Mouse (Mus musculus) heart, embryonic 15.5 days (tissue): Measurements from ENCODE around the gene Tecta. TPM values are rescaled to one million over a fixed set of nuclear protein-coding genes. Genes with fewer than 3 reads are reported as not detected.

ENCODE experiments used
- ATAC-seq: fragments of 200-750 bp; cut with Nextera tagmentation; replicated peaks from 2 replicates; pipeline ENCODE4 v1.8.0; 2017; ENCODE audit warnings: low read depth, moderate TSS enrichment; ENCODE audit not compliant: insufficient number of reproducible peaks, insufficient read depth, low FRiP score
- H3K27ac ChIP-seq: fragments of 300-500 bp; sonication (generic); 2 replicates; pipeline ENCODE4 v1.5.1; 2015; ENCODE audit warnings: mild to moderate bottlenecking, inconsistent platforms
- H3K27me3 ChIP-seq: fragments of 300-500 bp; sonication (generic); 2 replicates; pipeline ENCODE4 v1.6.1; 2015; ENCODE audit warnings: inconsistent platforms
- H3K36me3 ChIP-seq: fragments of 300-500 bp; sonication (generic); 2 replicates; pipeline ENCODE4 v1.6.1; 2015; ENCODE audit warnings: mild to moderate bottlenecking, inconsistent platforms
- H3K4me1 ChIP-seq: fragments of 300-500 bp; sonication (generic); replicated peaks from 2 replicates; pipeline ENCODE4 v1.6.1; 2015; ENCODE audit warnings: inconsistent platforms
- H3K4me2 ChIP-seq: fragments of 300-500 bp; sonication (generic); 2 replicates; pipeline ENCODE4 v1.6.1; 2015; ENCODE audit warnings: inconsistent platforms, mild to moderate bottlenecking, moderate library complexity
- H3K4me3 ChIP-seq: fragments of 300-500 bp; sonication (generic); 2 replicates; pipeline ENCODE4 v1.5.1; 2015; ENCODE audit warnings: mild to moderate bottlenecking, inconsistent platforms
- H3K9ac ChIP-seq: fragments of 300-500 bp; sonication (generic); 2 replicates; pipeline ENCODE4 v1.6.1; 2015; ENCODE audit warnings: mild to moderate bottlenecking, inconsistent platforms
- H3K9me3 ChIP-seq: fragments of 300-500 bp; sonication (generic); replicated peaks from 2 replicates; pipeline ENCODE4 v1.6.1; 2016; ENCODE audit warnings: inconsistent platforms
- WGBS: fragments of 180-500 bp; shearing (Covaris S2); methylation state at CpG from one replicate; pipeline ENCODE4 v1.1.7; 2015; ENCODE audit warnings: mixed read lengths; 5-methylcytosine and 5-hydroxymethylcytosine counted together
- polyA plus RNA-seq: library from polyadenylated mRNA; unstranded; fragments of >200 nt; fragmentation: Nextera tagmentation; extraction: Ambion mirVana; gene quantifications from 2 replicates; pipeline ENCODE4 v1.2.1, GENCODE M21; 2015

The Tecta gene
- polyA plus RNA-seq, 1 experiment from 2014 or later = 0.04 TPM

GRCm38 (mm10) chr9:42339151-42339550 lies 60.6 kb downstream of the Tecta start:
- no peak overlapping the region for H3K4me2 ChIP-seq
- H3K36me3 ChIP-seq = no peaks in the 10 kb centered on the region
- no peak for ATAC-seq
- no peaks in the 10 kb centered on the region; the same call in 1 of the 2 replicates for H3K27me3 ChIP-seq
- WGBS = 60% methylated on average over 4 of the region's 4 CpGs
- no peak overlapping the region for H3K9ac ChIP-seq
- 0 out of 2 replicates have a peak, but pooled peaks cover 3% of the 10 kb centered on the region for H3K4me1 ChIP-seq
- H3K9me3 ChIP-seq = no peaks in the 10 kb centered on the region
- H3K27ac ChIP-seq = no peak overlapping the region
- no peak overlapping the region for H3K4me3 ChIP-seq

- Histone ChIP-seq H3K9ac (no peak overlapping the region), H3K4me1 (0 out of 2 replicates have a peak, but pooled peaks cover 3% of the 10 kb centered on the region), H3K9me3 (no peaks in the 10 kb centered on the region), H3K27me3 (no peaks in the 10 kb centered on the region; the same call in 1 of the 2 replicates), H3K27ac (no peak overlapping the region), H3K4me2 (no peak overlapping the region), H3K4me3 (no peak overlapping the region), H3K36me3 (no peaks in the 10 kb centered on the region)
- no peak for ATAC-seq
- 69% methylated on average over 13 of the region's 13 CpGs for WGBS
Measured at GRCm38 (mm10) chr9:42337026-42337425, 62.7 kb downstream of the Tecta start.

- H3K4me3 ChIP-seq = no peak overlapping the region
- H3K27ac ChIP-seq = no peak overlapping the region
- H3K9me3 ChIP-seq = no peaks in the 10 kb centered on the region
- WGBS = 73% methylated on average over 1 of the region's 1 CpGs
- no peaks in the 10 kb centered on the region; the same call in 1 of the 2 replicates for H3K27me3 ChIP-seq
- H3K9ac ChIP-seq = no peak overlapping the region
- H3K4me2 ChIP-seq = no peak overlapping the region
- no peaks in the 10 kb centered on the region for H3K36me3 ChIP-seq
- H3K4me1 ChIP-seq = 0 out of 2 replicates have a peak, but pooled peaks cover 3% of the 10 kb centered on the region
- no peak for ATAC-seq
Measured at GRCm38 (mm10) chr9:42336575-42336974, 63.2 kb downstream of the Tecta start.

GRCm38 (mm10) chr9:42334885-42335284 lies 64.8 kb downstream of the Tecta start:
- WGBS = 65% methylated on average over 3 of the region's 3 CpGs
- Histone ChIP-seq H3K4me3 (no peak overlapping the region), H3K9ac (no peak overlapping the region), H3K4me1 (0 out of 2 replicates have a peak, but pooled peaks cover 3% of the 10 kb centered on the region), H3K36me3 (no peaks in the 10 kb centered on the region), H3K9me3 (no peaks in the 10 kb centered on the region), H3K27me3 (peaks cover under 1% of the 10 kb centered on the region), H3K27ac (no peak overlapping the region), H3K4me2 (no peak overlapping the region)
- no peak for ATAC-seq

GRCm38 (mm10) chr9:42332692-42333091 lies 67.0 kb downstream of the Tecta start:
- 0 out of 2 replicates have a peak, but pooled peaks cover 3% of the 10 kb centered on the region for H3K4me1 ChIP-seq
- H3K4me3 ChIP-seq = no peak overlapping the region
- H3K4me2 ChIP-seq = no peak overlapping the region
- no peak overlapping the region for H3K27ac ChIP-seq
- no peak for ATAC-seq
- 43% methylated on average over 12 of the region's 12 CpGs for WGBS
- H3K9me3 ChIP-seq = no peaks in the 10 kb centered on the region
- H3K9ac ChIP-seq = no peak overlapping the region
- peaks cover 6% of the 10 kb centered on the region for H3K27me3 ChIP-seq
- H3K36me3 ChIP-seq = no peaks in the 10 kb centered on the region

GRCm38 (mm10) chr9:42331341-42331740 lies 68.4 kb downstream of the Tecta start:
- no peak for ATAC-seq
- H3K4me1 ChIP-seq = 0 out of 2 replicates have a peak, but pooled peaks cover 3% of the 10 kb centered on the region
- no peaks in the 10 kb centered on the region for H3K9me3 ChIP-seq
- H3K4me3 ChIP-seq = no peak overlapping the region
- H3K36me3 ChIP-seq = no peaks in the 10 kb centered on the region
- H3K27ac ChIP-seq = no peak overlapping the region
- 87% methylated on average over 7 of the region's 7 CpGs for WGBS
- H3K4me2 ChIP-seq = no peak overlapping the region
- no peak overlapping the region for H3K9ac ChIP-seq
- H3K27me3 ChIP-seq = peaks cover 12% of the 10 kb centered on the region

GRCm38 (mm10) chr9:42329753-42330152 lies 70.0 kb downstream of the Tecta start:
- Histone ChIP-seq H3K27me3 (peaks cover 24% of the 10 kb centered on the region), H3K4me3 (no peak overlapping the region), H3K4me2 (no peak overlapping the region), H3K9ac (no peak overlapping the region), H3K9me3 (no peaks in the 10 kb centered on the region), H3K36me3 (no peaks in the 10 kb centered on the region), H3K27ac (no peak overlapping the region), H3K4me1 (no peaks in the 10 kb centered on the region)
- no peak for ATAC-seq
- WGBS = 67% methylated on average over 9 of the region's 9 CpGs

- H3K36me3 ChIP-seq = no peaks in the 10 kb centered on the region
- no peak for ATAC-seq
- H3K4me1 ChIP-seq = no peaks in the 10 kb centered on the region
- H3K9me3 ChIP-seq = no peaks in the 10 kb centered on the region
- no peak overlapping the region for H3K9ac ChIP-seq
- H3K4me2 ChIP-seq = no peak overlapping the region
- peaks cover 25% of the 10 kb centered on the region for H3K27me3 ChIP-seq
- H3K27ac ChIP-seq = no peak overlapping the region
- H3K4me3 ChIP-seq = no peak overlapping the region
- WGBS = 29% methylated on average over 11 of the region's 11 CpGs
Measured at GRCm38 (mm10) chr9:42326688-42327440, 72.9 kb downstream of the Tecta start.

- no peaks in the 10 kb centered on the region for H3K36me3 ChIP-seq
- no peaks in the 10 kb centered on the region for H3K9me3 ChIP-seq
- H3K4me1 ChIP-seq = no peaks in the 10 kb centered on the region
- no peak for ATAC-seq
- H3K27me3 ChIP-seq = peaks cover 24% of the 10 kb centered on the region
- no peak overlapping the region for H3K27ac ChIP-seq
- WGBS = 46% methylated on average over 29 of the region's 29 CpGs
- no peak overlapping the region; the same call in 1 of the 2 replicates for H3K4me2 ChIP-seq
- no peak overlapping the region for H3K9ac ChIP-seq
- H3K4me3 ChIP-seq = no peak overlapping the region
Measured at GRCm38 (mm10) chr9:42324640-42325394, 74.9 kb downstream of the Tecta start.

- WGBS = 88% methylated on average over 8 of the region's 8 CpGs
- Histone ChIP-seq H3K36me3 (no peaks in the 10 kb centered on the region), H3K9me3 (no peaks in the 10 kb centered on the region), H3K4me2 (no peak overlapping the region), H3K27me3 (peaks cover 23% of the 10 kb centered on the region), H3K27ac (no peak overlapping the region), H3K9ac (no peak overlapping the region), H3K4me1 (no peaks in the 10 kb centered on the region), H3K4me3 (no peak overlapping the region)
- ATAC-seq = no peak
Measured at GRCm38 (mm10) chr9:42323238-42323637, 76.5 kb downstream of the Tecta start.

- peaks cover 14% of the 10 kb centered on the region for H3K27me3 ChIP-seq
- no peaks in the 10 kb centered on the region for H3K36me3 ChIP-seq
- no peaks in the 10 kb centered on the region for H3K4me1 ChIP-seq
- no peak overlapping the region for H3K9ac ChIP-seq
- 58% methylated on average over 2 of the region's 2 CpGs for WGBS
- no peaks in the 10 kb centered on the region for H3K9me3 ChIP-seq
- no peak overlapping the region for H3K4me2 ChIP-seq
- no peak for ATAC-seq
- no peak overlapping the region for H3K4me3 ChIP-seq
- no peak overlapping the region for H3K27ac ChIP-seq
Measured at GRCm38 (mm10) chr9:42321442-42321841, 78.3 kb downstream of the Tecta start.
